Mouse (Mus musculus) granulocyte monocyte progenitor cell, adult 5-6 weeks (primary cell): ENCODE data around the gene Snta1. TPM values are rescaled to one million over a fixed set of nuclear protein-coding genes. Genes with fewer than 3 reads are reported as not detected.
"Not testable (repeated sequence)": the region's sequence is repeated elsewhere in the genome, so short reads cannot be mapped to it uniquely, and the experiment has no call there.

Experiments used
- ATAC-seq: replicated peaks from 2 replicates; pipeline ENCODE4 v1.8.0; 2016; ENCODE audit warnings: mild to moderate bottlenecking, moderate TSS enrichment, inconsistent platforms; ENCODE audit not compliant: poor library complexity, severe bottlenecking
- total RNA-seq, 2 experiments: library from RNA; stranded (forward) in 1 of 2; stranded (reverse) in 1 of 2; fragments of 200-712, 200-1000 nt in 1 of 2; fragments of >200 nt in 1 of 2; fragmentation: Nextera tagmentation in 1 of 2; gene quantifications; 2 replicates each; pipeline ENCODE4 v1.2.3; 2014 to 2017

Gene Snta1
- total RNA-seq, 2 experiments from 2014 or later, result not detected

DNA sequence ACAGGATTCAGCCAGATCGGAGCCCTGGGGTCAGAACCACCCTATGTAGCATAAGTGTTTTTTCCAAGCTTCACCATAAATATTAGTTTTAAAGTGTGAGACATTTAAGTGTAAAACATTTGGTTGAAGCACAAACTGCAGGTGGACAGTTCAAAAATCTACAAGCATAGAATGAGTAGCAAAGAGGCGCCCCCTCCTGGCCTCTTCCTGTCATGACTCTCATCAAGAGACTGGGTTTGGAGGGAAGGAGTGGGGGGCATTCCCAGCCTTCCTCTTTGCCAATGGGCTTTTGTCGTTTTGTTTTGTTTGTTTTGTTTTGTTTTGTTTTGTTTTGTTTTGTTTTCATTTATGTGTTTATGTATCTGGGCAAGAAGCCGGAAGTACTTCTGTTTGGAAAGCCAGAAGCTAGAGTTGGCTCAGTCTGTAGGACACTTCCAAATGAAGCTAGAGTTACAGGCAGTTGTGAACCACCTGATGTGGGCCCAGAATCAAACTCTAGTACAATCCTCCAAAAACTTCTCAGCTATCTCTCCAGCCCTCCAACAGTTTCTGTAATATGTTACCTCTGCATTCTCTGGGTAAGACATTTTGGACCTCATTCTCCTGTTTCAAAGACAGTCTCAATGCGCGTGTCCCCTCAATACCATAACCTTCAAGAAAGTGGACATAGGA, 33.8 kb downstream of the Snta1 start:
- ATAC-seq, result peak; percentile 36; the same call in 1 of the 2 replicates

DNA sequence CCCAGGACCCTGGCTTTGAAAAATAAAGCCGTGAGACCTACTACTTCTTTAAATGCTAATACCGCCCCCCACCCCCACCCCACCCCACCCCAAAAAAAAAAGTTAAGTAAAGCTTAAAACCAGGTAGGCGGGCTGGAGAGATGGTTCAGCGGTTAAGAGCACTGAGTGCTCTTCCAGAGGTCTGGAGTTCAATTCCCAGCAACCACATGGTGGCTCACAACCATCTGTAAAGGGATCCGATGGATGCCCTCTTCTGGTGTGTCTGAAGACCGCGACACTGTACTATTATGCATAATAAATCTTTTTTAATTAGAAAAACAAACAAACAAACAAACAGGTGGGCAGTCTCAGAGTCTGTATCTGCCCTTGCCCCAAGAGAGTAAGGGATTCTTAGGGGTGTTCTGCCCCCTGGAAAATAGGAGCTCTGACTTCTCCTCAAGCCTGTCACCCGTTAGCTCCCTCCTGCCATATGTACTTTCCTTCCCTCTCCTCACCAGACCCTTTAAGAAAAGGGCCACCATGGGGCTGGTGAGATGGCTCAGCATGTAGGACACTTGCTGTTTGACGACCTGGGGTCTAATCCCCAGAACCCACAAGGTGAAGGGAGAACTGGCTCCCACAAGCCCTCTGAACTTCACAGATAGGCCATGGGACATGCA, 34.9 kb downstream of the Snta1 start, which contains the start of gene Cdk5rap1:
Gene Cdk5rap1 (minus strand): TSS at position 169 of the 659 bp plus-strand sequence.
- ATAC-seq, result no peak

DNA sequence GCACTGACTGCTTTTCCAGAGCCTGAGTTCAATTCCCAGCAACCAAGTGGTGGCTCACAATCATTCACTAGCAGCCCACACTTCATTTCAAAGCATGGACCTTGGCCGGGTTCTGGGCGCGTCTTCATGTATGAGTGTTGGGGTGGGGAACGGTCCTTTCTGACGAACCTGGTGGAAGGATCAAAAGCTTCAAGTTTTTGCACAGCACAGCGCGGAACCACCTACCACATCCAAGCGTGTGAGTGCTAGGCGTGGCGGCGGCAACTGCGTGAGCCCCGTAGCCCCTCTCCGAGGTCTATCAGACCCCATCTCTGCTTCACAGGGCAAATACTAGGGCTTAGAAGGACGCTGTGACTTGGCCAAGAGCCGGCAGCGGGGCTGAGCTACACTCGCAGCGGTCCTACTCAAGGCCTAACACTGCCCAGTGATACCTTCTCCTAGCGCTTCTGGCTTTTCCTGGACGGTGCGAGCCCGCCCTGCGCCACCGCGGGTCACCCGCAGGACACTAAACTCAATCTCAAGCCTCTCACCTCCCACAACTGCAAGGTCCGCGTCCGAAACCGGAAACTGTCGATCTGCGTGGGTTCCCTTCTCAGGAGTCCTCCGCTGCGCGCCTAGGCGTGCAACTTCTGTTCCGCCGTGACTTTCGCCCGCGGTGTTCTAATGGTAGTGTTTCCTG, 35.6 kb downstream of the Snta1 start:
- ATAC-seq, result peak; percentile 87

DNA sequence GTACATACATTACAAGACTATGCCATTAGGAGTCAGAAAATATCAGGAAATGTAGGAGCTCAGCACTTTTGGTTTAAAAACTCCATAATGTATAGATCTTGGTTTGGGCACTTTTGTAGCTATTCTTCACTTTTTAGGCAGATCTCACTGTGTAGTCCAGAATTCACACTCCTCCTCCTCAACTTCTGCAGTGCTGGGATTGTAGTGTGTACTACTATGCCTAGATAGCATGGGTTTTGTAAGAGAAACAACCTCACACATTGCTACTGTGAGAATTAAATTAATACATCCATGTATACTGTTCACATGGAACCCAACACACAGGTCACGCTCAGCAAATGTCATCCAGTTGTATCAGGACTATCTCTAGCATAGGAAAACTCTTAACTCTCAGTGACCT, 40.4 kb downstream of the Snta1 start:
- no peak for ATAC-seq

DNA sequence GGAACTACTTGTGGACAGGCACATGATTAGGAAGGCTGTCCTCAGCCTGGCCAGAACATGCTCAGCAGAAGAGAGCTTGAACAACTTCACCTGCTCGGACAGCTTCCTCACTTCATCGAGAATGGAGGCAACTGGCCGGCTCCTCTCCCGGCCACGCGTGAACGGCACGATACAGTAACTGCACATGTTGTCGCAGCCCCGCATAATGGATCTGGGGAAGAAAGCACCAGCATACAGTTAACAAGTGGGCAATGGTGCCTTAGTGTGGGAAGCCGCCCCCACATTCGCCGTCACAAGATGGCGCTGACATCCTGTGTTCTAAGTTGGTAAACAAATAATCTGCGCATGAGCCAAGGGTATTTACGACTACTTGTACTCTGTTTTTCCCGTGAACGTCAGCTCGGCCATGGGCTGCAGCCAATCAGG, 53.9 kb downstream of the Snta1 start:
- not testable (repeated sequence) for ATAC-seq

DNA sequence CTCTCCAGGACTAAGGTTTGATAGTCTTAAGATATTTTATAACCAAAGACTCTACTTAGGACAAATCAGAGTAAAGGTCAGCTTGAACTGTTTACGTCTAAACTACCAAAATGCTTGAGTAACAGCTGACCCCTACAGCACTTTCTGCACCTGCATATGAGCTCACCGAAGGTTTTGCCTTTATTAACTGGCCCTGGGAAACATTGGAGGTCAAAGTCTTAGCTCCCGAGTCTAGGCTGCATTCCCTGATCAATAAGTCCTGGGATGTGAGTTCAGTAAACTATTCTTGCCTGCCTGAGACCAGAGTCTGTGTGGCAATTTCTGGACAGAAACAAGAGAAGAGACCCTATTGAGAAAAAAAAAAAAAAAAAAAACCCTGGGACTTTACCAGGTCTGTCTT, 59.7 kb downstream of the Snta1 start:
- no peak for ATAC-seq

DNA sequence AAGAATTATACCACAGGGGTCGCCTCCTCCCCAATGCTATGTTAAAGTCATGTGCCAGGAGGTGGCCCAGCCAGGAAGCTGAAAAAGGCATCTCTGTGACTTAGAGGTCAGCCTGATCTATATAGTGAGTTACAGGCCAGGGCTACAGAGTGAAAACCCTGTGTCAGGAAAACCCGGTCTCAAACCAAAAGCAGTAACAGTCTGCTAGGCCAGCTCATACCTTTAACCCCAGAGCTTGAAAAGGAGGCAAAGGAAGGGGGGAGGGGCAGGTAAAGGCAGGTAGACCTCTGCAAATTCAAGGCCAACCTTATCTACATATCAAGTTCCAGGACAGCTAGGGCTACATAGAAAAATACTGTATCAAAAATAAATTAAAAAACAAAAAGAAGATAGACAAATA, 68.5 kb downstream of the Snta1 start:
- ATAC-seq, result no peak

DNA sequence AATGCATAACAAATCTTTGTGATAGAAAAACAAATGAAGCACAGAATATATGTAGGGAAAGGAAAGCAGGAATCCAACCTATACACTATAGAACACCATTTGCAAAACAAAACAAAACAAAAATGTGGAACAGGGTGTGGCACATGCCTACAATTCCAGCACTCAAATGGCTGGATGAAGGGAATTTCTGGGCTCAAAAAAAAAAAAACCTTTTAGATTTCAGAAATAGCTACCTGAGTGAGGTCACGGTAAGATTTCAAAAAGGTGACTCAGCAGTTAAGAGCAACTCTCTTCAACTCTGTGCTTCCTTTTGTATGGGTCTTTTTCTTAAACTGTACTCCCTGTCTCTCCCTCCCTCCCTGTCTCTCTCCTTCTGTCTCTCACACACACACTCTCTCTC, 69.7 kb downstream of the Snta1 start:
- ATAC-seq, result no peak

DNA sequence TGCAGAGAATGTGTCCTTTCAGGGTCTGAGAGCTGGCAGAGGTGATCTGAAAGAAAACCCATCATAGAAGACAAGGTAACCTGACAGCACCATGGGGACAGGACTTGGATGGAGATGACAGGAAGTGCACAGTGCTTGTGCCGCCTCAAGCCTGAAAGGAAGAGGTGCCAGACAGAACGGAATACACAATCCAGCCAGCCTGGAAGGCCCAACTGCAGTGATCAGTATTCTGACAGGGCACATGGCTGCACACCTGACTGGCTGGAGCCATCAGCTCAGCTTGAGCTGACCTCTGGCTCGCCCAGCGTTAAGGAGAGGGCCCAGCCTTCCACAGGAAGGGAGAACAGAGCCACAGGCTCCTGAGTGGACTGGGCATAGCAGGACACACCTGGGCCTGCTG, 72.3 kb downstream of the Snta1 start:
- no peak for ATAC-seq

DNA sequence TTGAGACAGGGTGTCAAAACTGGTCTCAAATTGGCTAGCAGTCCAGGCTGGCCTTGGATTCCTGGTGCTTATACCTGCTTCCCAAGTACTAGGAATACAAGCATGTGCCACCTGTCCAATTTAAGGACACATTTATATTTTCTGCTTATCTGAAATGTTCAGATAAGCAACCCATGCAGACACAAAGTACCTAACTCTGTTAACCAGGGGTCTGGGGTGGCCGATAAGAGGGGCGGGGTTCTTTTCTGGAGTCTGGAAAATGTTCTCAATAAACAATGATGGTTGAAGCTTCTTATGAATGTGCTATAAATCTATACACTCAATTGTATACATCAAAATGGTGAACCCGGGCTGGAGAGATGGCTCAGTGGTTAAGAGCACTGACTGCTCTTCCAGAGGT, 81.0 kb downstream of the Snta1 start:
- no peak for ATAC-seq

Other genes with a start within 250 kb of the Snta1 start
- not detected in 2 replicates for gene Bpifa5, start 245.5 kb downstream of the Snta1 start, total RNA-seq (2014; fragmentation: Nextera tagmentation)
- not detected in 2 replicates for gene Bpifa5, start 245.5 kb downstream of the Snta1 start, total RNA-seq (2017)
- not detected in 2 replicates for gene Bpifb1, start 217.3 kb downstream of the Snta1 start, total RNA-seq (2014; fragmentation: Nextera tagmentation)
- not detected in 2 replicates for gene Bpifb1, start 217.3 kb downstream of the Snta1 start, total RNA-seq (2017)
- gene Bpifb5, start 184.4 kb downstream of the Snta1 start, total RNA-seq (2014; fragmentation: Nextera tagmentation), result not detected in 2 replicates
- gene Bpifb5, start 184.4 kb downstream of the Snta1 start, total RNA-seq (2017), result 2.0 TPM in 1 of 2 replicates, not detected in the other
- gene Bpifb9a, start 150.2 kb downstream of the Snta1 start, total RNA-seq (2014; fragmentation: Nextera tagmentation), result not detected in 2 replicates
- gene Bpifb9a, start 150.2 kb downstream of the Snta1 start, total RNA-seq (2017), result not detected in 2 replicates
- gene Bpifb9b, start 100.9 kb downstream of the Snta1 start, total RNA-seq (2014; fragmentation: Nextera tagmentation), result not detected in 2 replicates
- not detected in 2 replicates for gene Bpifb9b, start 100.9 kb downstream of the Snta1 start, total RNA-seq (2017)
- 10.7 and 15.4 TPM in 2 replicates for gene Cdk5rap1, start 35.1 kb downstream of the Snta1 start, total RNA-seq (2014; fragmentation: Nextera tagmentation)
- gene Cdk5rap1, start 35.1 kb downstream of the Snta1 start, total RNA-seq (2017), result 15.6 and 16.1 TPM in 2 replicates
- 13.3 and 14.7 TPM in 2 replicates for gene Cbfa2t2, start 28.4 kb upstream of the Snta1 start, total RNA-seq (2014; fragmentation: Nextera tagmentation)
- gene Cbfa2t2, start 28.4 kb upstream of the Snta1 start, total RNA-seq (2017), result 12.1 and 13.0 TPM in 2 replicates
- not detected in 2 replicates for gene 1700003F12Rik, start 139.0 kb upstream of the Snta1 start, total RNA-seq (2014; fragmentation: Nextera tagmentation)
- not detected in 2 replicates for gene 1700003F12Rik, start 139.0 kb upstream of the Snta1 start, total RNA-seq (2017)
- gene Actl10, start 143.7 kb upstream of the Snta1 start, total RNA-seq (2014; fragmentation: Nextera tagmentation), result not detected in 2 replicates
- not detected in 2 replicates for gene Actl10, start 143.7 kb upstream of the Snta1 start, total RNA-seq (2017)
- gene Necab3, start 150.8 kb upstream of the Snta1 start, total RNA-seq (2014; fragmentation: Nextera tagmentation), result 1.8 and 7.0 TPM in 2 replicates
- gene Necab3, start 150.8 kb upstream of the Snta1 start, total RNA-seq (2017), result 2.4 TPM in 1 of 2 replicates, not detected in the other
- gene E2f1, start 161.8 kb upstream of the Snta1 start, total RNA-seq (2014; fragmentation: Nextera tagmentation), result 32.0 and 45.2 TPM in 2 replicates
- 7.5 and 9.9 TPM in 2 replicates for gene E2f1, start 161.8 kb upstream of the Snta1 start, total RNA-seq (2017)
- 8.4 and 15.5 TPM in 2 replicates for gene Pxmp4, start 195.6 kb upstream of the Snta1 start, total RNA-seq (2014; fragmentation: Nextera tagmentation)
- gene Pxmp4, start 195.6 kb upstream of the Snta1 start, total RNA-seq (2017), result 11.5 and 15.2 TPM in 2 replicates
- 1.2 and 1.7 TPM in 2 replicates for gene Zfp341, start 205.2 kb upstream of the Snta1 start, total RNA-seq (2014; fragmentation: Nextera tagmentation)
- gene Zfp341, start 205.2 kb upstream of the Snta1 start, total RNA-seq (2017), result 0.77 and 1.3 TPM in 2 replicates
- gene 4930519P11Rik, start 205.3 kb upstream of the Snta1 start, total RNA-seq (2014; fragmentation: Nextera tagmentation), result not detected in 2 replicates
- gene 4930519P11Rik, start 205.3 kb upstream of the Snta1 start, total RNA-seq (2017), result 0.52 TPM in 1 of 2 replicates, not detected in the other
- 108 and 120 TPM in 2 replicates for gene Chmp4b, start 243.6 kb upstream of the Snta1 start, total RNA-seq (2014; fragmentation: Nextera tagmentation)
- 125 and 129 TPM in 2 replicates for gene Chmp4b, start 243.6 kb upstream of the Snta1 start, total RNA-seq (2017)